Mouse (Mus musculus) stomach, embryonic 14.5 days (tissue): Measurements from ENCODE around the gene Apba3. TPM values are rescaled to one million over a fixed set of nuclear protein-coding genes. Genes with fewer than 3 reads are reported as not detected.

ENCODE experiments used
- ATAC-seq: fragments of 200-750 bp; cut with Nextera tagmentation; 2 replicates; pipeline ENCODE4 v1.8.0; 2017; ENCODE audit warnings: low read depth, moderate TSS enrichment; ENCODE audit not compliant: insufficient number of reproducible peaks, insufficient read depth, low FRiP score
- H3K27ac ChIP-seq: fragments of 300-500 bp; sonication (generic); 2 replicates; pipeline ENCODE4 v1.5.1; 2014; ENCODE audit warnings: mild to moderate bottlenecking, low read length, moderate library complexity, mixed read lengths
- H3K27me3 ChIP-seq: fragments of 300-500 bp; sonication (generic); 2 replicates; pipeline ENCODE4 v1.6.1; 2014; ENCODE audit warnings: low read length, control low read depth, mixed read lengths; ENCODE audit not compliant: control insufficient read depth, insufficient read depth
- H3K36me3 ChIP-seq: fragments of 300-500 bp; sonication (generic); 2 replicates; pipeline ENCODE4 v1.6.1; 2014; ENCODE audit warnings: mild to moderate bottlenecking, control low read depth, low read length, moderate library complexity, mixed read lengths; ENCODE audit not compliant: control insufficient read depth, insufficient read depth
- H3K4me1 ChIP-seq: fragments of 300-500 bp; sonication (generic); 2 replicates; pipeline ENCODE4 v1.6.1; 2014; ENCODE audit warnings: low read length, control low read depth, mixed read lengths; ENCODE audit not compliant: control insufficient read depth, insufficient read depth
- H3K4me2 ChIP-seq: fragments of 300-500 bp; sonication (generic); replicated peaks from 2 replicates; pipeline ENCODE4 v1.6.1; 2014; ENCODE audit warnings: low read depth, low read length, control low read depth
- H3K4me3 ChIP-seq: fragments of 300-500 bp; sonication (generic); 2 replicates; pipeline ENCODE4 v1.5.1; 2014; ENCODE audit warnings: low read depth, low read length, control low read depth
- H3K9ac ChIP-seq: fragments of 300-500 bp; sonication (generic); replicated peaks from 2 replicates; pipeline ENCODE4 v1.6.1; 2014; ENCODE audit warnings: low read depth, mild to moderate bottlenecking, control low read depth, low read length, moderate library complexity, mixed read lengths
- H3K9me3 ChIP-seq: fragments of 300-500 bp; sonication (generic); 2 replicates; pipeline ENCODE4 v1.6.1; 2016; ENCODE audit warnings: low read depth, low read length, control low read depth; ENCODE audit not compliant: control insufficient read depth
- WGBS: fragments of 180-500 bp; shearing (Covaris S2); extraction: QIAGEN DNeasy Blood & Tissue Kit; methylation state at CpG from one replicate; pipeline ENCODE4 v1.1.7; 2014; 5-methylcytosine and 5-hydroxymethylcytosine counted together
- polyA plus RNA-seq: library from polyadenylated mRNA; unstranded; fragments of >200 nt; fragmentation: Nextera tagmentation; extraction: Ambion mirVana; gene quantifications from 2 replicates; pipeline ENCODE4 v1.2.1, GENCODE M21; 2014

Gene Apba3
- polyA plus RNA-seq, 1 experiment from 2014 or later = 47.0 TPM

DNA sequence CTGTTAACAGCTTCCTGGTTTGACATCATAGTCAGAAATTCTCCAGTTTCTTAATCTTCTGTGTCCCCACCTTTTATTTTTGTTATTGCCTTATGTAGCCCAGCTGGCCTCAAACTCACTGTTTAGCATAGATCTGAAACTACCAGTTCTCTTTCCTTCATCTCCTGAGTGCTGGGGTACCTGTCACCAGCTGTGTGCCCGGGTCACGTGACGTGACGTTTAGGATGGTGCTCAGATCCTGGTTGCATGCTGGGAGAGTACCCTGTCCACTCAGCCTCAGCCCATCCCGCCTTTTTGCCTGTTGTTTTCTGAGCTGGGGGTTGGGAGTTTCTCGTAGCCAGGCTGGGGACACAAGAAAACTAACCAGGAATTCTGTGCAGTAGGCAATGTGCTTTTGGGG is 30.5 kb downstream of the Apba3 start:
- ATAC-seq = no peak
- peaks cover 25% of the 10 kb centered on the region for H3K4me1 ChIP-seq
- 78% methylated on average over 6 of the region's 6 CpGs for WGBS

DNA sequence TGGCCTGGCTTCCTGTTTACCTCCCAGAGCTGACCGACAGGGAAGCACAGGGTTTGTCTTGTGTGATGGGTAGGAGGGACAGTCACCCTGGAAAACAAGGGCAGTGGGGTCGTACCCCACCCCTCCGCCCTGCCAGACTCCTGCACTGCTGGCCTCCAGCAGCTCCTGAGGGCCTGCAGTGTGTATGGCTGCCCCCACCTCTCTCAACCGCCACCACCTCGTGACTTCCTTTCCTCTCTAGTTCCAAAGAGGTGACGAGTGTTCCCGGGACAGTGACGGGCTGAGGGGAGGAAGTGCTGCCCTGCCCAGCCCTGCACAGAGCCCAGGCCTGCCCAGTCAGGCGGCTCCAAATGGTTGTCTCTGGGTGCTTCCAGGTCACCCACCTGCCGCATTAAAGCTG is 31.1 kb downstream of the Apba3 start:
- peak overlapping the region; percentile 15; the same call in 1 of the 2 replicates for H3K27ac ChIP-seq
- no peak for ATAC-seq

More for the DNA sequence above, 30.5 kb downstream of the Apba3 start:
- Histone ChIP-seq H3K4me2 (no peak overlapping the region), H3K27me3 (no peaks in the 10 kb centered on the region), H3K9ac (no peak overlapping the region), H3K9me3 (no peaks in the 10 kb centered on the region), H3K27ac (peak overlapping the region; percentile 15; the same call in 1 of the 2 replicates), H3K36me3 (no peaks in the 10 kb centered on the region), H3K4me3 (no peak overlapping the region)

DNA sequence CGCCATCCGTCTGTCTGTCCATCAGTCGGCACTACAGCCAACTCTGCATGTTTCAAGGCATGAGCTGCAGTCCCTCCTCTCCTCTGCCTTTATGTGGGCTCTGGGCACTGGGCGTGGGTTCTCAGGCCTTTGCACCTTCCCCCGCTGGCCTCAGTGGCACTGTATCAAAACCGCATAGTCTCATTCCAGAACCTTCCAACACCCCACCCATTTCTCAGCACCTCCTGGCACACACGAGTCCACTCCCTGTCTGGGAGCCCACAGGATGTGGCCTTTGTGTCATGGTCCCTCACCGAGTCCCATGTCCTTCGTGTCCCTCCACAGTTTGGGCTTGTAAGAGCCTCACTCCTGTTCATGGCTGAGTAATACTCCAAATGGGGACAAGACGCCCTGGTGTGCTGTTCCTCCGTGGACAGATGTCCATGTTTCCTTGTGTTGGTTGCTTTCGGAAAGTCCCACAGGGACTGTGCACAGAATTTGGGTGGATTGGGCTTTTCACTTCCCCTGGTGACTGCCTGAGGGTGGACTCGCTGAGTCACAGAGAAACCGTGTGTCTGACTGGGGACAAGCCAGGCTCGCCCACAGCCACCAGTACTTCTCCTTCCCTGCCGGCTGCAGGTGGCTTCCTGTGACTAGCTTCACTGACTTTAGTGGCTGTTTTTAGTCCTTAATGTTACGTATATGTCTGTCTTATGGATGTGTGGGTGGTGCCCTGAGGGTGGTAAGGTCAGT is 31.8 kb downstream of the Apba3 start:
- H3K27me3 ChIP-seq = no peaks in the 10 kb centered on the region

More for the DNA sequence above, 31.1 kb downstream of the Apba3 start:
- Histone ChIP-seq H3K4me1 (peaks cover 31% of the 10 kb centered on the region), H3K4me3 (no peak overlapping the region), H3K36me3 (no peaks in the 10 kb centered on the region), H3K9ac (no peak overlapping the region), H3K9me3 (no peaks in the 10 kb centered on the region), H3K27me3 (no peaks in the 10 kb centered on the region), H3K4me2 (no peak overlapping the region; the same call in 1 of the 2 replicates)
- 50% methylated on average over 10 of the region's 10 CpGs for whole genome bisulfite sequencing

DNA sequence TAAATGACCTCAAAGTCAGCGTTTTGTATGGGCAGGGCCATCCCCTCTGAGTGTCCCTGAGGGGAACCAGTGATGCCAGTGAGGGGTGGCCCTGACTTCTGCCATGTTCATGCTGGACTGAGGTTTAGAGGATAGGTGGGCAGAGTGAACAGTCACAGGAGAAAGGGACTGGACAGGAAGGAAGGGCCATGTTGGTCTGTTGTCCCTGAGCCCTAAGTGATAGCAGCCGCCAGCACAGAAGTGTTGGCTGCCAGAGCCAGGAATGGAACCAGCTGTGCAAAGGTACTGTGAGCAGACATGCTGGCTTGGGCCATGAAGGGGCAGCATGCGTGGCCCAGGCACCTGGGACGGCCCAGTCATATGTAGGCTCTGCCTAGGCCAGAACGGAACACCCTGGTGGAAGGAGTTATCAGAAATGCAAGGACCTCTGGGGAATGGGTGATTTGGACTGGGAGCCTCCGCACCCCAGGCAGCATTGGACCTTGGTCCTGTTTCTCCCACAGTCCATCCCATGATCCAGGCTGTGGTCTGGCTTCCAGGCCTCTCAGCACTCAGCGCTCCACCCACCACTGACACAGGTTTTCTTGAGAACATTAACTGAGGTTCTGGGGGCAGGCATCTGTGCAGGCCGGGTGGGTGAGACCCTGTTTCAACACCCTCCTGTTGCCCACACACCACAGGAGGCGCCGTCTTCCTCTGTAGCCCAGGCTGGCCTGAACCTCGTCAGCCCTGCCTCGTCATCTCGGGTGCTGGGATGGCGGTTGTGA is 33.0 kb downstream of the Apba3 start:
- no peaks in the 10 kb centered on the region for H3K36me3 ChIP-seq
- no peak for ATAC-seq
- H3K9ac ChIP-seq = no peak overlapping the region
- no peaks in the 10 kb centered on the region for H3K9me3 ChIP-seq
- no peak overlapping the region for H3K4me2 ChIP-seq
- H3K4me3 ChIP-seq = no peak overlapping the region
- WGBS = 84% methylated on average over 14 of the region's 14 CpGs
- peaks cover 23% of the 10 kb centered on the region; the same call in 1 of the 2 replicates for H3K4me1 ChIP-seq
- no peaks in the 10 kb centered on the region for H3K27me3 ChIP-seq
- no peak overlapping the region for H3K27ac ChIP-seq

More for the DNA sequence above, 31.8 kb downstream of the Apba3 start:
- Histone ChIP-seq H3K36me3 (no peaks in the 10 kb centered on the region), H3K4me3 (no peak overlapping the region), H3K27ac (no peak overlapping the region), H3K4me2 (no peak overlapping the region), H3K9ac (no peak overlapping the region), H3K4me1 (peaks cover 33% of the 10 kb centered on the region), H3K9me3 (no peaks in the 10 kb centered on the region)
- no peak for ATAC-seq
- 93% methylated on average over 17 of the region's 17 CpGs for WGBS

DNA sequence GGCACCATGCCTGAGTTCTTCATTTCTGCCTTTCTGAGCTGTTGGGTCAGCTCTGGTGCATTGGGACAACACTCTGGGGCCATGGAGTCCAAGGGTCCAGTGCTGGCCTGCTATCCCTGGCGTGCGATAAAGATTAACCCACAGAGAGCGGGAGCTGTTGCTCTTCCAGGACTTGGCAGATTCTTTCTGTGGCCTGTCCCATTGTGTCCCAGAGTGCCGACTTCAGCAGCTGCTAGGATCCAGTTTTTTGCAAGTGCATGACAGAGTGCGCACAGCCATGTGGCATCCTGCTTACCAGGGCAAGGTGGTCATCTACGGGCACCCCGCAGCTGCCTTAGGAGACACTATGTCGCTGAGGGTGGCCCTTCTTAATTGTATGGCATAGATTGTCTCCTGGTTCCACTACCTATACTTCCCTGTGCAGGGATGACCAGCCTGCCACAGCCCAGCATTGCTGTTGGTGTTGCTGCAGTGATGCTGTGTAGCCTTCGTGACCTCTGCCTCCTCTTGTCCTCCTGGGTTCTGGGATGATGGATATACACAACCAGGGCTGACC is 33.7 kb downstream of the Apba3 start:
- ATAC-seq = no peak
- Histone ChIP-seq H3K9me3 (no peaks in the 10 kb centered on the region), H3K4me2 (no peak overlapping the region), H3K27ac (no peak overlapping the region), H3K4me1 (peaks cover 20% of the 10 kb centered on the region; the same call in 1 of the 2 replicates), H3K36me3 (no peaks in the 10 kb centered on the region; the same call in 1 of the 2 replicates), H3K4me3 (no peak overlapping the region), H3K27me3 (no peaks in the 10 kb centered on the region), H3K9ac (no peak overlapping the region)
- WGBS = 77% methylated on average over 9 of the region's 9 CpGs

DNA sequence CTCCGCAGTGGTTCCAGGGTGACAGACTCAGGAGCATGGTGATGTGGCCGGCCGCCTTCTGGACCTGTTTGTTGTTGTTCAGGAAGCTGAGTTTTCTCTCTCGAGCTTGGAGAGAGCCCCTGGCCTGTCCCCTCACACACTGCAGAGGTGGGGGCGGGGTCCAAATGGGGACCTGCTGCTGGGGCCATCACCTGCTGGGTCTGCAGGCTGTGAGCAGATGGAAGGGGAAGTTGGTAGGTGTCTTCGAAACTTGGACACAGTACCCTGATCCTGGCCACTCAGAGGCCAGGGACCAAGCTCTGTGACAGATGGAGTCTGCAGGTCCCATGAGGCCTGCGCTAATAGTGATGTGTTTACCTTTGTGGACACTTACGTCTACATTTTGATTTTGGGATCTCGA is 34.6 kb downstream of the Apba3 start:
- no peak overlapping the region for H3K9ac ChIP-seq
- H3K4me2 ChIP-seq = no peak overlapping the region
- H3K36me3 ChIP-seq = peaks cover 8% of the 10 kb centered on the region; the same call in 1 of the 2 replicates
- no peaks in the 10 kb centered on the region for H3K9me3 ChIP-seq
- H3K27me3 ChIP-seq = no peaks in the 10 kb centered on the region
- H3K27ac ChIP-seq = no peak overlapping the region
- WGBS = 72% methylated on average over 9 of the region's 9 CpGs
- ATAC-seq = no peak
- peaks cover 19% of the 10 kb centered on the region; the same call in 1 of the 2 replicates for H3K4me1 ChIP-seq
- no peak overlapping the region for H3K4me3 ChIP-seq

DNA sequence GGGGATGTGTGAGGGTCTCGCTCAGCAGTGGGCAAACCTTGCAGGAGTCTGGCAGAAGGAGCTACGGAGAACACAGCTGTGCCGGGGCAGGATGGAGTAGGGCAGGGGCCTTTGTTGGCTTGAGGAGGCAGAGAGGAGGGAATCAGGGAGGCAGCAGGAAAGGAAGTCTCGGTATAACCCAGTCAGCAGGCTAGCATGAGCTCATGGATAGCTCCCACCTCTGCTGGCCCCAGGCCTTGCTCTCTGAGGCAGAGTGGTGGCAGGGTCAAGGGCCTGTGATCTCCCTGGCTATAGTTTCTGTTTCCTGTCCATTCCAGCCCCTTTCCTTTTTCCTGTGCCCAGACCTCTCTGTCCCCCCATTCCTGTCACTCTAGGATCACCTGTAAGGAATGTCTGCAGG is 35.5 kb downstream of the Apba3 start:
- Histone ChIP-seq H3K9ac (no peak overlapping the region; the same call in 1 of the 2 replicates), H3K4me1 (peaks cover 19% of the 10 kb centered on the region; the same call in 1 of the 2 replicates)

DNA sequence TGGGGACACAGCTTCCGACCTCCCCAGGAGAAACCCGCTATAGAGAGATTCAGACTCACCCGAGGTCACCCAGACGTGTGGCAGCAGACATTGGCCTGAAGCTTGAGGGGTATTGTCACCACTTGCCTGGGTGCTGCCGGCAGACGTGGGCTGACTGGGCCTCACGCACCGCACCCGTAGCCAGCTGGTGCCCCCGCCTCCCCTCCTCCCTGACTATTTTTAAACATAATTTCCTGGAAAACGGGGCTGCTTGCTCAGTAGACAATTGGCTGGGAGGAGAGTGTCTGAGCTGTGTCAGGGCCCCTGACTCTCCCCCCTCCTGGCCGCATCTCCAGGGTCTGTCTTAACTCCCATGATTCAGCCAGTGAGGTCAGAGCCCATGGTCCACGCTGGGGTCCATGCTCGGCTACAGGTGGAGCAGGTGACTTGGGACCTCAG is 36.0 kb downstream of the Apba3 start:
- no peak for ATAC-seq
- H3K9me3 ChIP-seq = no peaks in the 10 kb centered on the region
- H3K27me3 ChIP-seq = no peaks in the 10 kb centered on the region
- H3K9ac ChIP-seq = no peak overlapping the region; the same call in 1 of the 2 replicates
- H3K4me1 ChIP-seq = peaks cover 19% of the 10 kb centered on the region; the same call in 1 of the 2 replicates
- H3K4me2 ChIP-seq = 0 out of 2 replicates have a peak overlapping the region, but pooled peaks have one; percentile 5
- H3K27ac ChIP-seq = no peak overlapping the region
- H3K36me3 ChIP-seq = peaks cover 22% of the 10 kb centered on the region
- no peak overlapping the region for H3K4me3 ChIP-seq
- WGBS = 49% methylated on average over 14 of the region's 14 CpGs

More for the DNA sequence above, 35.5 kb downstream of the Apba3 start:
- no peak for ATAC-seq
- peaks cover 17% of the 10 kb centered on the region for H3K36me3 ChIP-seq
- WGBS = 71% methylated on average over 4 of the region's 4 CpGs
- H3K9me3 ChIP-seq = no peaks in the 10 kb centered on the region
- H3K27me3 ChIP-seq = no peaks in the 10 kb centered on the region
- no peak overlapping the region for H3K4me2 ChIP-seq
- H3K4me3 ChIP-seq = no peak overlapping the region
- no peak overlapping the region for H3K27ac ChIP-seq
